Mouse (Mus musculus): ENCODE measurements around the gene Ikzf5. TPM values are rescaled to one million over a fixed set of nuclear protein-coding genes. Genes with fewer than 3 reads are reported as not detected.
A peak's percentile ranks its signal among the peaks of the same experiment; 100 is the strongest.

Ikzf5 gene
- polyA plus RNA-seq, 1 experiment = 8.9 TPM

- H3K27ac ChIP-seq (ENCODE audit: control insufficient read depth, insufficient read depth, low read depth, low read length) = no peak overlapping the region
- H3K4me3 ChIP-seq (ENCODE audit: control insufficient read depth, low read depth, low read length) = no peak overlapping the region
- peaks cover 5% of the 10 kb centered on the region for H3K4me1 ChIP-seq (ENCODE audit: control insufficient read depth, insufficient read depth, low read length)
Observed at GRCm38 (mm10) chr7:131371880-131372651, 38.3 kb downstream of the Ikzf5 start.

GRCm38 (mm10) chr7:131371470-131371860 lies 38.9 kb downstream of the Ikzf5 start:
- Histone ChIP-seq H3K36me3 (ENCODE audit: control insufficient read depth, insufficient read depth, low read length) (no peaks in the 10 kb centered on the region), H3K27ac (ENCODE audit: control insufficient read depth, insufficient read depth, low read depth, low read length) (peak overlapping the region; percentile 74), H3K27me3 (ENCODE audit: control insufficient read depth, insufficient read depth, low read length) (no peaks in the 10 kb centered on the region), H3K4me3 (ENCODE audit: control insufficient read depth, low read depth, low read length) (peak overlapping the region; percentile 85), H3K4me1 (ENCODE audit: control insufficient read depth, insufficient read depth, low read length) (peaks cover 5% of the 10 kb centered on the region)
- no peak for TF ChIP-seq POLR2A (IDR thresholded peaks at IDR 0.05; ENCODE audit: control insufficient read depth, low read depth, low read length)
- TF ChIP-seq CTCF (IDR thresholded peaks at IDR 0.05; ENCODE audit: control insufficient read depth, insufficient read depth, insufficient replicate concordance, low read depth, low read length) = no peak

More at GRCm38 (mm10) chr7:131371880-131372651, 38.3 kb downstream of the Ikzf5 start:
- Histone ChIP-seq H3K36me3 (ENCODE audit: control insufficient read depth, insufficient read depth, low read length) (no peaks in the 10 kb centered on the region), H3K27me3 (ENCODE audit: control insufficient read depth, insufficient read depth, low read length) (no peaks in the 10 kb centered on the region)
- no peak for TF ChIP-seq CTCF (IDR thresholded peaks at IDR 0.05; ENCODE audit: control insufficient read depth, insufficient read depth, insufficient replicate concordance, low read depth, low read length)
- TF ChIP-seq POLR2A (IDR thresholded peaks at IDR 0.05; ENCODE audit: control insufficient read depth, low read depth, low read length) = no peak

- Histone ChIP-seq H3K27me3 (ENCODE audit: control insufficient read depth, insufficient read depth, low read length) (no peaks in the 10 kb centered on the region), H3K36me3 (ENCODE audit: control insufficient read depth, insufficient read depth, low read length) (no peaks in the 10 kb centered on the region), H3K4me3 (ENCODE audit: control insufficient read depth, low read depth, low read length) (peak within 1 kb of the TSS; percentile 85), H3K4me1 (ENCODE audit: control insufficient read depth, insufficient read depth, low read length) (peaks cover 5% of the 10 kb centered on the region), H3K27ac (ENCODE audit: control insufficient read depth, insufficient read depth, low read depth, low read length) (peak within 1 kb of the TSS; percentile 74)
- peak; percentile 90 for TF ChIP-seq CTCF (IDR thresholded peaks at IDR 0.05; ENCODE audit: control insufficient read depth, insufficient read depth, insufficient replicate concordance, low read depth, low read length)
- TF ChIP-seq POLR2A (IDR thresholded peaks at IDR 0.05; ENCODE audit: control insufficient read depth, low read depth, low read length) = peak; percentile 60
Observed at GRCm38 (mm10) chr7:131370648-131371469, 39.5 kb downstream of the Ikzf5 start, which contains the start of gene Pstk. Pstk (plus strand) TSS chr7:131371141.

GRCm38 (mm10) chr7:131364131-131364530 lies 46.2 kb downstream of the Ikzf5 start:
- Histone ChIP-seq H3K4me1 (ENCODE audit: control insufficient read depth, insufficient read depth, low read length) (peaks cover 6% of the 10 kb centered on the region), H3K36me3 (ENCODE audit: control insufficient read depth, insufficient read depth, low read length) (no peaks in the 10 kb centered on the region), H3K27ac (ENCODE audit: control insufficient read depth, insufficient read depth, low read depth, low read length) (no peak overlapping the region), H3K27me3 (ENCODE audit: control insufficient read depth, insufficient read depth, low read length) (no peaks in the 10 kb centered on the region), H3K4me3 (ENCODE audit: control insufficient read depth, low read depth, low read length) (no peak overlapping the region)
- TF ChIP-seq CTCF (IDR thresholded peaks at IDR 0.05; ENCODE audit: control insufficient read depth, insufficient read depth, insufficient replicate concordance, low read depth, low read length) (no peak), POLR2A (IDR thresholded peaks at IDR 0.05; ENCODE audit: control insufficient read depth, low read depth, low read length) (no peak)

- no peak for TF ChIP-seq CTCF (IDR thresholded peaks at IDR 0.05; ENCODE audit: control insufficient read depth, insufficient read depth, insufficient replicate concordance, low read depth, low read length)
- TF ChIP-seq POLR2A (IDR thresholded peaks at IDR 0.05; ENCODE audit: control insufficient read depth, low read depth, low read length) = no peak; the same call in 1 of the 2 replicates
- H3K27ac ChIP-seq (ENCODE audit: control insufficient read depth, insufficient read depth, low read depth, low read length) = peak within 1 kb of the TSS; percentile 90
- no peaks in the 10 kb centered on the region for H3K27me3 ChIP-seq (ENCODE audit: control insufficient read depth, insufficient read depth, low read length)
- peak within 1 kb of the TSS; percentile 84 for H3K4me3 ChIP-seq (ENCODE audit: control insufficient read depth, low read depth, low read length)
- peaks cover 6% of the 10 kb centered on the region for H3K4me1 ChIP-seq (ENCODE audit: control insufficient read depth, insufficient read depth, low read length)
- no peaks in the 10 kb centered on the region; the same call in 1 of the 2 replicates for H3K36me3 ChIP-seq (ENCODE audit: control insufficient read depth, insufficient read depth, low read length)
Observed at GRCm38 (mm10) chr7:131362615-131363300, 47.6 kb downstream of the Ikzf5 start, which contains the start of gene 2310057M21Rik. 2310057M21Rik (minus strand) TSS chr7:131362759.

- H3K4me1 ChIP-seq (ENCODE audit: control insufficient read depth, insufficient read depth, low read length) = peaks cover 6% of the 10 kb centered on the region
- H3K4me3 ChIP-seq (ENCODE audit: control insufficient read depth, low read depth, low read length) = peak overlapping the region; percentile 84
- peak overlapping the region; percentile 87 for H3K27ac ChIP-seq (ENCODE audit: control insufficient read depth, insufficient read depth, low read depth, low read length)
- no peaks in the 10 kb centered on the region for H3K27me3 ChIP-seq (ENCODE audit: control insufficient read depth, insufficient read depth, low read length)
- peaks cover 1% of the 10 kb centered on the region for H3K36me3 ChIP-seq (ENCODE audit: control insufficient read depth, insufficient read depth, low read length)
- TF ChIP-seq POLR2A (IDR thresholded peaks at IDR 0.05; ENCODE audit: control insufficient read depth, low read depth, low read length) (no peak), CTCF (IDR thresholded peaks at IDR 0.05; ENCODE audit: control insufficient read depth, insufficient read depth, insufficient replicate concordance, low read depth, low read length) (no peak)
Observed at GRCm38 (mm10) chr7:131362269-131362614, 48.1 kb downstream of the Ikzf5 start.

Data from testis, adult 2 months (tissue).